In genomic region chr6:70903689-70904088, GRCm38 (mm10) we compare ENCODE assay signal across 36 mouse cellular contexts. TPM values are rescaled to one million over a fixed set of nuclear protein-coding genes. Genes with fewer than 3 reads are reported as not detected.
DNase-seq lines count a peak whose midpoint lies in the region; ATAC-seq and TF ChIP-seq lines count a peak whose summit lies in the region.
"Had no signal": no experiment of that assay in that cellular context is flagged by ENCODE, and none has a peak within 500 bp of the region (broad histone marks: within the 10 kb centered on the region; RNA-seq: fewer than 3 reads in every experiment).

No protein-coding gene starts in this region.

- peak; percentile 41 for DNase-seq in MEL (ENCODE audit: low read depth, low spot score)
- peak; percentile 22 for DNase-seq in c-Kit-positive CD71-positive TER-119-positive erythroid progenitor cells, embryonic 14.5 days (ENCODE audit: low spot score)
- DNase-seq in liver, embryonic 14.5 days (ENCODE audit: low read depth in 3 of 3, low spot score in 3 of 3), result peak in 2 of 3 experiments; percentile 24 to 42
- no peak for DNase-seq in adrenal gland, postnatal 25 days
- DNase-seq: adrenal gland, postnatal 10 days; B cell, adult 2 months; cerebellum, adult 2 months; cerebellum, postnatal 25 days; gastrocnemius, postnatal 10 days; kidney, adult 9 months; kidney, postnatal 10 days; lung, adult 2 months; lung, postnatal 10 days; right cerebral cortex, postnatal 14 days; thymus, postnatal 4 days had no signal

- H3K79me2 ChIP-seq in MEL (ENCODE audit: control insufficient read depth, insufficient read depth, low read length, poor library complexity), result no peaks in the 10 kb centered on the region

- no peak for TF ChIP-seq CTCF in MEL (IDR thresholded peaks at IDR 0.05 in 2 of 3, conservative IDR thresholded peaks at IDR 0.05 in 1 of 3; ENCODE audit: control insufficient read depth in 1 of 3, insufficient read depth in 1 of 3, low read depth in 2 of 3, low read length in 3 of 3, poor library complexity in 1 of 3, severe bottlenecking in 1 of 3)
- no peak for TF ChIP-seq CTCF in liver, embryonic 14.5 days (IDR thresholded peaks at IDR 0.05; ENCODE audit: low read depth)

- H3K9ac ChIP-seq in MEL (ENCODE audit: control insufficient read depth, low read depth, low read length, poor library complexity, severe bottlenecking), result no peak overlapping the region
- no peak overlapping the region for H3K9ac ChIP-seq in liver, embryonic 14.5 days (replicated peaks)
- no peak overlapping the region for H3K9ac ChIP-seq in forebrain, embryonic 12.5 days
- H3K9ac ChIP-seq: embryonic facial prominence, embryonic 15.5 days; forebrain, embryonic 13.5 days; hindbrain, embryonic 12.5 days; limb, embryonic 13.5 days; neural tube, embryonic 13.5 days had no signal

- no peak overlapping the region for H3K27ac ChIP-seq in MEL (ENCODE audit: control insufficient read depth, low read depth, low read length)
- H3K27ac ChIP-seq in liver, embryonic 14.5 days, result no peak overlapping the region
- H3K27ac ChIP-seq in forebrain, embryonic 12.5 days, result no peak overlapping the region
- H3K27ac ChIP-seq: embryonic facial prominence, embryonic 10.5 days; embryonic facial prominence, embryonic 15.5 days; forebrain, embryonic 13.5 days; hindbrain, embryonic 12.5 days; left cerebral cortex, adult 2 months; limb, embryonic 13.5 days; neural tube, embryonic 13.5 days had no signal

- H3K27me3 ChIP-seq in MEL (ENCODE audit: control insufficient read depth in 1 of 2, insufficient read depth in 2 of 2, low read length in 2 of 2), result no peaks in the 10 kb centered on the region
- no peaks in the 10 kb centered on the region for H3K27me3 ChIP-seq in liver, embryonic 14.5 days (ENCODE audit: control insufficient read depth, insufficient read depth, low read length)
- H3K27me3 ChIP-seq in forebrain, embryonic 12.5 days, result no peaks in the 10 kb centered on the region
- H3K27me3 ChIP-seq: embryonic facial prominence, embryonic 15.5 days; forebrain, embryonic 13.5 days; hindbrain, embryonic 12.5 days; limb, embryonic 13.5 days; neural tube, embryonic 13.5 days had no signal

- peak; percentile 86 for ATAC-seq in liver, embryonic 14.5 days (ENCODE audit: insufficient read depth)
- ATAC-seq in megakaryocyte-erythroid progenitor cell, adult 5-6 weeks (replicated peaks; ENCODE audit: low FRiP score, low TSS enrichment, poor library complexity, severe bottlenecking), result peak; percentile 83
- ATAC-seq in forebrain, embryonic 12.5 days (ENCODE audit: low FRiP score), result no peak
- ATAC-seq: forebrain, embryonic 13.5 days; intestine, postnatal 0 days; midbrain, embryonic 16.5 days had no signal

- no peaks in the 10 kb centered on the region for H3K9me3 ChIP-seq in MEL (replicated peaks; ENCODE audit: insufficient read depth, low read length)
- H3K9me3 ChIP-seq in liver, embryonic 14.5 days (ENCODE audit: control insufficient read depth, low read length), result no peaks in the 10 kb centered on the region
- no peaks in the 10 kb centered on the region for H3K9me3 ChIP-seq in forebrain, embryonic 12.5 days
- H3K9me3 ChIP-seq: embryonic facial prominence, embryonic 10.5 days; embryonic facial prominence, embryonic 15.5 days; forebrain, embryonic 13.5 days; hindbrain, embryonic 12.5 days; limb, embryonic 13.5 days; neural tube, embryonic 13.5 days had no signal

- no peaks in the 10 kb centered on the region for H3K4me1 ChIP-seq in MEL (ENCODE audit: control insufficient read depth in 1 of 2, insufficient read depth in 2 of 2, low read length in 2 of 2)
- peaks cover 0 to 9% of the 10 kb centered on the region in 2 experiments; a peak in 2 of 4 replicates for H3K4me1 ChIP-seq in liver, embryonic 14.5 days (replicated peaks; ENCODE audit: control insufficient read depth in 2 of 2, insufficient read depth in 2 of 2, low read length in 1 of 2)
- peaks cover 12% of the 10 kb centered on the region for H3K4me1 ChIP-seq in forebrain, embryonic 12.5 days
- H3K4me1 ChIP-seq: embryonic facial prominence, embryonic 10.5 days; embryonic facial prominence, embryonic 15.5 days; hindbrain, embryonic 12.5 days; limb, embryonic 13.5 days had no signal

- no peaks in the 10 kb centered on the region; a peak in 2 of 4 replicates for H3K36me3 ChIP-seq in MEL (ENCODE audit: control insufficient read depth in 1 of 2, insufficient read depth in 2 of 2, low read length in 2 of 2)
- H3K36me3 ChIP-seq in liver, embryonic 14.5 days (replicated peaks; ENCODE audit: control insufficient read depth, insufficient read depth, low read depth), result peaks cover 6% of the 10 kb centered on the region
- peaks cover 41% of the 10 kb centered on the region for H3K36me3 ChIP-seq in forebrain, embryonic 12.5 days (replicated peaks)

- H3K4me2 ChIP-seq in liver, embryonic 14.5 days (ENCODE audit: low read depth), result no peak overlapping the region
- H3K4me2 ChIP-seq in forebrain, embryonic 12.5 days, result no peak overlapping the region
- H3K4me2 ChIP-seq: embryonic facial prominence, embryonic 15.5 days; forebrain, embryonic 13.5 days; hindbrain, embryonic 12.5 days; limb, embryonic 13.5 days; midbrain, embryonic 11.5 days; neural tube, embryonic 13.5 days had no signal

- TF ChIP-seq POLR2A in MEL (IDR thresholded peaks at IDR 0.05; ENCODE audit: control insufficient read depth in 1 of 2, insufficient read depth in 1 of 2, low read depth in 1 of 2, low read length in 2 of 2, poor library complexity in 1 of 2), result no peak

- TF ChIP-seq EP300 in MEL (IDR thresholded peaks at IDR 0.05; ENCODE audit: low read depth in 1 of 2, low read length in 2 of 2), result peak in 1 of 2 experiments; percentile 57; a peak in 2 of 4 replicates
- TF ChIP-seq EP300 in liver, embryonic 14.5 days (IDR thresholded peaks at IDR 0.05; ENCODE audit: low read depth), result peak; percentile 58

- H3K4me3 ChIP-seq in MEL (ENCODE audit: control insufficient read depth in 1 of 2, insufficient read depth in 1 of 2, low read depth in 2 of 2, low read length in 2 of 2), result no peak overlapping the region
- H3K4me3 ChIP-seq in liver, embryonic 14.5 days (ENCODE audit: insufficient read depth in 1 of 2, low read depth in 2 of 2, low read length in 2 of 2), result no peak overlapping the region
- no peak overlapping the region for H3K4me3 ChIP-seq in forebrain, embryonic 12.5 days (replicated peaks)
- H3K4me3 ChIP-seq: embryonic facial prominence, embryonic 10.5 days; embryonic facial prominence, embryonic 15.5 days; forebrain, embryonic 13.5 days; hindbrain, embryonic 12.5 days; left cerebral cortex, adult 2 months; limb, embryonic 13.5 days; myocyte; neural tube, embryonic 13.5 days had no signal

- no peak for TF ChIP-seq RAD21 in MEL (IDR thresholded peaks at IDR 0.05; ENCODE audit: low read depth, low read length)

- WGBS in liver, embryonic 14.5 days (ENCODE audit: insufficient replicate concordance), result 32% methylated on average over 5 of the region's 5 CpGs
- WGBS in forebrain, embryonic 12.5 days, result 95% methylated on average over 5 of the region's 5 CpGs

TF ChIP-seq in MEL, 35 proteins besides CTCF, POLR2A, EP300 and RAD21:
- TF ChIP-seq MAZ (IDR thresholded peaks at IDR 0.05; ENCODE audit: low read depth, low read length) (no peak), GATA1 (IDR thresholded peaks at IDR 0.05; ENCODE audit: low read depth, low read length) (peak; percentile 40; the same call in 1 of the 2 replicates), TCF12 (IDR thresholded peaks at IDR 0.05; ENCODE audit: low read depth, low read length) (0 out of 2 replicates have a peak, but pooled peaks have one; percentile 6), UBTF (IDR thresholded peaks at IDR 0.05; ENCODE audit: borderline replicate concordance, insufficient read depth, low read depth, low read length) (no peak), SMC3 (IDR thresholded peaks at IDR 0.05; ENCODE audit: low read depth, low read length) (no peak), MYB (IDR thresholded peaks at IDR 0.05; ENCODE audit: low read depth, low read length) (no peak)

RNA-seq across cellular contexts. Expression of gene Tex37, which starts 15.0 kb away (rescaled TPM):
- total RNA-seq in MEL (2012; rRNA removed), result not detected in 2 replicates
- not detected for polyA plus RNA-seq in MEL (2012; ENCODE audit: insufficient read depth in 1 of 2, insufficient read length in 2 of 2, low read depth in 1 of 2, low replicate concordance in 2 of 2, missing spikeins in 1 of 2)
- polyA plus RNA-seq in liver, embryonic 14.5 days (2012; rRNA removed), result not detected in 2 replicates
- not detected in 2 replicates for polyA plus RNA-seq in liver, embryonic 14.5 days (2014; fragmentation: Nextera tagmentation; extraction: Ambion mirVana)
- not detected in 2 replicates for total RNA-seq in megakaryocyte-erythroid progenitor cell, adult 5-6 weeks (2014; fragmentation: Nextera tagmentation)
- total RNA-seq in megakaryocyte-erythroid progenitor cell, adult 5-6 weeks (2017), result not detected in 2 replicates
- not detected in 2 replicates for polyA plus RNA-seq in forebrain, embryonic 12.5 days (2016; fragmentation: Nextera tagmentation; extraction: Ambion mirVana)
- not detected in 2 replicates for total RNA-seq in adrenal gland, postnatal 25 days (2021)
- total RNA-seq: adrenal gland, postnatal 10 days; gastrocnemius, postnatal 10 days; heart, postnatal 25 days; layer of hippocampus, postnatal 14 days; left cerebral cortex, adult 2 months; left cerebral cortex, postnatal 36 days had no signal
- polyA plus RNA-seq: cerebellum, adult 2 months; embryonic facial prominence, embryonic 10.5 days; embryonic facial prominence, embryonic 15.5 days; forebrain, embryonic 13.5 days; heart, embryonic 14.5 days; hindbrain, embryonic 12.5 days; intestine, postnatal 0 days; limb, embryonic 13.5 days; lung, adult 2 months; midbrain, embryonic 11.5 days; midbrain, embryonic 16.5 days; myocyte; neural tube, embryonic 13.5 days; small intestine, adult 2 months; stomach, embryonic 14.5 days; thymus, postnatal 0 days had no signal

RNA-seq across cellular contexts. Expression of gene Foxi3, which starts 52.6 kb away (rescaled TPM):
- total RNA-seq in MEL (2012; rRNA removed), result not detected in 2 replicates
- not detected for polyA plus RNA-seq in MEL (2012; ENCODE audit: insufficient read depth in 1 of 2, insufficient read length in 2 of 2, low read depth in 1 of 2, low replicate concordance in 2 of 2, missing spikeins in 1 of 2)
- polyA plus RNA-seq in liver, embryonic 14.5 days (2012; rRNA removed), result not detected in 2 replicates
- polyA plus RNA-seq in liver, embryonic 14.5 days (2014; fragmentation: Nextera tagmentation; extraction: Ambion mirVana), result not detected in 2 replicates
- total RNA-seq in megakaryocyte-erythroid progenitor cell, adult 5-6 weeks (2014; fragmentation: Nextera tagmentation), result not detected in 2 replicates
- total RNA-seq in megakaryocyte-erythroid progenitor cell, adult 5-6 weeks (2017), result not detected in 2 replicates
- 0.20 TPM in 1 of 2 replicates, not detected in the other for polyA plus RNA-seq in forebrain, embryonic 12.5 days (2016; fragmentation: Nextera tagmentation; extraction: Ambion mirVana)
- not detected in 2 replicates for total RNA-seq in adrenal gland, postnatal 25 days (2021)
- total RNA-seq: adrenal gland, postnatal 10 days; gastrocnemius, postnatal 10 days; heart, postnatal 25 days; layer of hippocampus, postnatal 14 days; left cerebral cortex, adult 2 months; left cerebral cortex, postnatal 36 days had no signal
- polyA plus RNA-seq: cerebellum, adult 2 months; forebrain, embryonic 13.5 days; gonadal fat pad, adult 2 months; heart, embryonic 14.5 days; hindbrain, embryonic 12.5 days; intestine, postnatal 0 days; lung, adult 2 months; midbrain, embryonic 11.5 days; midbrain, embryonic 16.5 days; myocyte; neural tube, embryonic 13.5 days; small intestine, adult 2 months; stomach, embryonic 14.5 days; thymus, postnatal 0 days had no signal

RNA-seq across cellular contexts. Expression of gene Eif2ak3, which starts 59.4 kb away (rescaled TPM):
- 9.0 and 9.1 TPM in 2 replicates for total RNA-seq in MEL (2012; rRNA removed)
- polyA plus RNA-seq in MEL (2012; ENCODE audit: insufficient read depth in 1 of 2, insufficient read length in 2 of 2, low read depth in 1 of 2, low replicate concordance in 2 of 2, missing spikeins in 1 of 2), result 1 to 10 TPM in 1 of 2 experiments, not detected in 1; 9.9 TPM
- polyA plus RNA-seq in liver, embryonic 14.5 days (2012; rRNA removed), result 3.2 and 3.3 TPM in 2 replicates
- polyA plus RNA-seq in liver, embryonic 14.5 days (2014; fragmentation: Nextera tagmentation; extraction: Ambion mirVana), result 2.3 and 2.5 TPM in 2 replicates
- total RNA-seq in megakaryocyte-erythroid progenitor cell, adult 5-6 weeks (2014; fragmentation: Nextera tagmentation), result 11.2 and 13.5 TPM in 2 replicates
- total RNA-seq in megakaryocyte-erythroid progenitor cell, adult 5-6 weeks (2017), result 11.2 and 11.6 TPM in 2 replicates
- polyA plus RNA-seq in forebrain, embryonic 12.5 days (2016; fragmentation: Nextera tagmentation; extraction: Ambion mirVana), result 14.8 and 15.9 TPM in 2 replicates
- total RNA-seq in adrenal gland, postnatal 25 days (2021), result 19.1 and 22.6 TPM in 2 replicates
